Mouse (Mus musculus): ENCODE data around the gene Hoxc6. TPM values are rescaled to one million over a fixed set of nuclear protein-coding genes. Genes with fewer than 3 reads are reported as not detected.

Hoxc6 gene
- total RNA-seq (2017), result not detected in 2 replicates

DNA sequence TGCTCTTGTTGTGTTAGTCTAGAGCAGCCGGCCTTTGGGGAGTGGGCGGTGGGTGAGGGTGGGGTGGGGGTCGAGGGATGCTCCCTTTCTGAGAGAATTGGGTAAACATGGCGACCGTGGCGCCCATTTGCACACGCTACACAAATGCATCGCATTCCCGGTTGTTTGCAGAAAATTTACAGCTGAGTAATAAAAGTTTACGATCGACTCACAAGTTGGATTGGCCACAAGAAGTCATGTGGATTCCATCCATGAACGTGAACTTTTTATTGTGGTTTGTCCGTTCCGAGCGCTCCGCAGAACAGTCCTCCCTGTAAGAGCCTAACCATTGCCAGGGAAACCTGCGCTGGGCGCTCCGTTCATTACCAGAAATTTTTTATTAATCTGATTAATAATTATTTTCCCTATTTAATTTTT lies at the start of gene Hoxc6:
Hoxc6 (plus strand) TSS at position 319 of the 417 bp plus-strand sequence.
- ATAC-seq (replicated peaks; ENCODE audit: low read depth, poor library complexity, severe bottlenecking), result no peak

- ATAC-seq (replicated peaks; ENCODE audit: low read depth, poor library complexity, severe bottlenecking), result no peak
Observed at GRCm38 (mm10) chr15:102948842-102949241, 49.2 kb upstream of the Hoxc6 start.

GRCm38 (mm10) chr15:102949696-102950095 lies 48.4 kb upstream of the Hoxc6 start:
- no peak for ATAC-seq (replicated peaks; ENCODE audit: low read depth, poor library complexity, severe bottlenecking)

DNA sequence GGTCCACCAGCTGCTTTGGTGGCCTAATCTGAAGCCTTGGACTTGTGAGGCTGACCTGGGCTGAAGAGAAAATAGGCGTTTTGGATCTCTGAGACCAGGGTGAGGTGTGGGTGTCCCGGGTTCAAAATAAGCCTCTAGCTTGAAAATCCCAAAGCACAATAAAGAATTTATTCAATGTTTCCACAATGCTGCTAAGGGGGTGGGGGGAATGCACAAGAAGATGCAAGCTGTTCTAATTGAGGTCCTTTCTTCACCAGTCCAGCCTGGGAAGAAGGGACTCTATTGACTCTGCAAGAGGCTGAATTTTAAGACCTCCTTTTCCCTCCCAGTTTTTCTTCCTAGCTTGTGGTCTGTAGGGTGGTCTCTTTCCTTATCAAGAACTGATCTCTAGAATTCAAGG lies 47.2 kb upstream of the Hoxc6 start:
- ATAC-seq (replicated peaks; ENCODE audit: low read depth, poor library complexity, severe bottlenecking), result no peak

DNA sequence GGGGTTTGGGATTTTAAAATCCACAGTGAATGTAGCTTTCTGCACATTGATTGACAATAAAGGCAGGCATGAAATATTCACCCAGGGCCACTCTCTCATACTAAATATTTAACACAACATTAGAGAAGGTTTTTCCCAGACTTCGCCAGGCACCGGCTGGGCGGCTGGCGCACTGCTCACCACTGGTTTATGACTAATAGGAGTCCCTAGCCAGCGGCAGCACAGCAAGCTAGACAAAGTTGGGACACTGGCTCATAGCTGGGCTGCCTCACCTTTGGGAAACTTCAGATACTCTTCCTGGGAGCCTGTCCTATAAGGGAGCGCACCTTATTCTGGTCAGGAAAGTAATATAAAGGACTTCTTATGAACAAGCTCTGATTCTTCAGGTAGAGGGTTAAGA lies 44.5 kb upstream of the Hoxc6 start:
- ATAC-seq (replicated peaks; ENCODE audit: low read depth, poor library complexity, severe bottlenecking), result no peak

GRCm38 (mm10) chr15:102954192-102955006 lies 43.7 kb upstream of the Hoxc6 start, which contains the start of gene Hoxc11:
Gene Hoxc11, plus strand, starts transcription at chr15:102954427.
- ATAC-seq (replicated peaks; ENCODE audit: low read depth, poor library complexity, severe bottlenecking), result peak; percentile 22; the same call in 1 of the 2 replicates

- ATAC-seq (replicated peaks; ENCODE audit: low read depth, poor library complexity, severe bottlenecking), result no peak
Observed at GRCm38 (mm10) chr15:102955007-102955382, 43.1 kb upstream of the Hoxc6 start.

DNA sequence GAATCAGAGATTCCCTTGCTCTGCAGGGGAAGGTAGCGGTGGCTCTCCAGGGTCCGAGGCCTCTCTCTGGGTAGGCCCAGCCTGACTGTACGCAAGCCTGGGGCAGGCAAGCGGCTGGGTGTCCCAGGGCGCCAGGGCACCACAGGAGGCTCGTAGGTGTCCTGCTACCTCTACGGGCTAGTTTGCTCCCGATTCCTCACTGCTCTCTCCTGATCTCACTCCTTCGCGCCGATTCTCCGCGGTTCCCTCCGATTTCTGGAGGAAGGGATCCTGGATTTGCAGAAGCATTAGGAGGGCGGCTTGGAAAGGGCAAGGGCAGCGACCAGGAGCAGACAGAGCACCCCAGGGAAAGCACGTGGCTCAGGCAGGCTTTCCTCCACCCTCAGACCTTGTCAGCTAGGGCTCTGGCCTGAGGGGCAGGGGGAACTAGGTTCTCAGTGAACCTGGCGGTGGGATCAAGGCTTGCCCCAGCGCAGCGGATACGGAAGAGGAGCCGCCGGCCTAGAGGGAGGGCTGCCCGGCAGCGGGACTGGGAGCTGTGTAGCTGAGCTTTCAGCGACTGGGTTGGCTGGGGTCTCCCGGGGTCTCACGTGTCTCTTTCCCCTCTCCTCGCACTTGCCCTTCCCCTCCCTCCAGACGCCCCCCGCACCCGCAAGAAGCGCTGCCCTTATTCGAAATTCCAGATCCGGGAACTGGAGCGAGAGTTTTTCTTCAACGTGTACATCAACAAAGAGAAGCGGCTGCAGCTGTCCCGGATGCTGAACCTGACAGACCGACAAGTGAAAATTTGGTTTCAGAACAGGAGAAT lies 42.0 kb upstream of the Hoxc6 start:
- ATAC-seq (replicated peaks; ENCODE audit: low read depth, poor library complexity, severe bottlenecking), result no peak

DNA sequence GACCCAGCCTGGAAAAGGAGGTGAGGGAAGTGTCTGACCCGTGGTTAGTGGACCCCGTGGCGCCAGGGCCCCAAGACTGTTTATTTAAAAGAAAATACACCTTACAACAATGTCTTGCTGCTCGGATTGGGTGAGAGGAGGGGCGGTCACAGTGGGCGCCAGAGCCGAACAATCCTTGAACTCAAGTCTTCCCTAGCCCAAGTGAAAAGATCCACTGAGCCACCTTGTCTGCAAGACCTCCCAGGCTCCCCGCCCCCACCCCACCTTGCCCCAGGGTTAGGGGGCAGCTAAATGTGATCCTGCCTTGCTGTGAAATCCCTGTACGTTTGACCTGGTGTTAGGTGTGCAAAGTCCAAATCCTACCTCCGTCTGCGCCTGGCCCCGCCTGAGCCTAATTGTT lies 41.2 kb upstream of the Hoxc6 start:
- ATAC-seq (replicated peaks; ENCODE audit: low read depth, poor library complexity, severe bottlenecking), result no peak

DNA sequence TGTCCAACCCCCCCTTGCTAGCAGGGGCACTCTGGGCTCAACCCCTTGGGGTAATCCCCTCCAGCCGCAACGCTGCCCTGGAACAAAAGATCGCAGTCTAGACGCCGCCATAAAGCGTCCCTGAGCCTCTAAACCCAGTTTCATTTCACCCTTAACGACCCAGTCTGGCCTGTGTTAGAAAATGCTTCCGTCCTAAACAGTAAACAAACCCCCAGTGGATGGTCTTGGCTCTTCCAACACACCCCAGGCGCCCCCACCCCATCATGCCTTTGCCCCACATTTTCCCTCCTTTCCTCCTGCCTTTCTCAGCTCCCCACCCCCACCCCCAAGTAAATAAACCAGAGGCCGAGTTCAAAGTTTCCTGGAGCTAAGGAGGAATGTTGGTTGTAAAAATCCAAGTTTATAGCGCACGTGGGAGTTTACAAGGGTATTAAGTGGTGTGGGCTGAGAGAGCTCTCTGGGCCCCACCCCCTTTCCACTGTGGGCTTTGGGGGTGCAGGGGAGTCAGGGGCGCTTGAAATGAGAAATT lies 38.3 kb upstream of the Hoxc6 start:
- ATAC-seq (replicated peaks; ENCODE audit: low read depth, poor library complexity, severe bottlenecking), result no peak

DNA sequence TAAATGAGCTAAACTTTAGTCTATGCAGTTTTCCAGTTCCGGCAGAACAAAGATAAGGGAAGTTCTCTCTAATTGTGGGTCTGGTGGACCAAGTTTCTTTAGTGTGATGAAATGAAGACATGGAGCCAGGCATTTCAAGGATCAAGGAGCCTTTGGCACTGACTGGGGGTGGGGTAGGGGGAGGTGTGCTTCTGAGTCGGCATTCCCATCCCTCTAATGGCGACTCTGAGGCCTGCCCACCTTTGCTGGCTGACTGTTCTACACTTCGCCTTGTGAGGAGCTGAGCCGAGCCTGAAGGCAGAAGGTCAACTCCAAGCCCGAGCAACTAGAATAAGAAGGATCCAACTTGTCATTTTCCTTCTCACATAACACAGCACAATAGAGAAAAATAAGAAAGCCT lies 36.3 kb upstream of the Hoxc6 start:
- no peak for ATAC-seq (replicated peaks; ENCODE audit: low read depth, poor library complexity, severe bottlenecking)

- no peak for ATAC-seq (replicated peaks; ENCODE audit: low read depth, poor library complexity, severe bottlenecking)
Observed at GRCm38 (mm10) chr15:102962492-102962891, 35.6 kb upstream of the Hoxc6 start.

DNA sequence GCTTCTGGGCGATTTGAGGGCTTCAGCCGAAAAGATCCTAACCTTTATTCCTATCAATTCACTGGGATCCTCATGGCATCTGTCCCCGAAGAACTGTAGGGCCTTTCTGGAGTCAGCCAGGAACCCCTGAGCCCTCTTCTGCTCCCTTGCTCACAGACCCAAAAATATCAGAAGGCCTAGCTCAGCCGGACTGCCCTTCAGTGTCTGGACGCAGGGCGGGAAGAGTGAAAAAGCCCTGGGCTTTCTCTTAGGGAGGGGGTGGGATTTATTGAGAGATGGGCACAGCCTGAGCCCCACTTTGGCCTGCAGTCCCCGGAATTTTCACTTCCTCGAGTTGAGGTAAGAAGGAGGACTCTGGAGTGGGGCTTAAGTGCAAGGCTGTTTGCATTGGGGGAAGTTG lies 34.8 kb upstream of the Hoxc6 start:
- ATAC-seq (replicated peaks; ENCODE audit: low read depth, poor library complexity, severe bottlenecking), result no peak

DNA sequence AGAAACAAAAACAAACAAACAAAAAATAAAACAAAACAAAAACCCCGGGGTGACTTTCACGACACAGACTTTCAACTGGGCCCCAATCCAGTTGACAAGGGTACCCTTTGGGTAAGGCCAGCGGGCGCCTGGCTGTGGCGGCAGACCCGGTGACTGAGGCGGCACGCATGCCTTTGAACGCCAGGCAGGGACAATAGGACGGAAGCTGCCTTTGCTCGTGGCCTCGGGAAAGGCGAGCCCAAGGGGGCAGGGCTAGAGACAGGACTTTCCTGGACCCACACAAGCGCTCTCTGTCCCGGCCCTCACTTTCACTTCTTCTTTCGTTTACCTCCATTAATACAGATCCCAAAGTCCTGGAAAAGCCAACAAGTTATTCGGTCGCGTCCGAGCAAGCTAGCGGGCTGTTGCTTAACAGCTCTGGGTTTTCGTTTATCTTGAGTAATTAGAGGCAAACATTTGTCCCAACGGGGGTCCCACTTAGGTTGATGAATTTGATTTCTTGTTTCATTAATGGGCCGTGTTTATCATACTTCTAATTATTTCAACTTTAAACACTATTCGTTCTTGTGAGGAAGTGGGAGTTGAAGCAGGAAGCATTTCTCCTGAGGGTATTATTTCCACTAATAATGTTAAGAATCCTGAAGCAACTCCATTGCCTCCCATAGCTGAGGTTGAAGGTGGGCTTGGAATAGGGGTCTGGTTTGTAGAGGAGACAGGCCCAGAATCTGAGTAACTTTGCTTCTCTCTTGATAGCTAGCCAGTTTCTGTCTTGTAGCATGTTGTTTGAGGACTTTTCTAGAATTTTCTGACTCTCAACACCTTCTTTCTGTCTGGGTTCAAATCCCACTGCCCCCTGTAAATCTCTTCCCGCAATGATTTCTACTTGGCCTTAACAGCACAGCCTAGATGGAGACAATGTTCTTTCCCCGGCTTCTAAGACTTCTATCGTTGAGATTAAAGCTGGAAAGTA lies 34.1 kb upstream of the Hoxc6 start:
- 0 out of 2 replicates have a peak, but pooled peaks have one; percentile 34 for ATAC-seq (replicated peaks; ENCODE audit: low read depth, poor library complexity, severe bottlenecking)

DNA sequence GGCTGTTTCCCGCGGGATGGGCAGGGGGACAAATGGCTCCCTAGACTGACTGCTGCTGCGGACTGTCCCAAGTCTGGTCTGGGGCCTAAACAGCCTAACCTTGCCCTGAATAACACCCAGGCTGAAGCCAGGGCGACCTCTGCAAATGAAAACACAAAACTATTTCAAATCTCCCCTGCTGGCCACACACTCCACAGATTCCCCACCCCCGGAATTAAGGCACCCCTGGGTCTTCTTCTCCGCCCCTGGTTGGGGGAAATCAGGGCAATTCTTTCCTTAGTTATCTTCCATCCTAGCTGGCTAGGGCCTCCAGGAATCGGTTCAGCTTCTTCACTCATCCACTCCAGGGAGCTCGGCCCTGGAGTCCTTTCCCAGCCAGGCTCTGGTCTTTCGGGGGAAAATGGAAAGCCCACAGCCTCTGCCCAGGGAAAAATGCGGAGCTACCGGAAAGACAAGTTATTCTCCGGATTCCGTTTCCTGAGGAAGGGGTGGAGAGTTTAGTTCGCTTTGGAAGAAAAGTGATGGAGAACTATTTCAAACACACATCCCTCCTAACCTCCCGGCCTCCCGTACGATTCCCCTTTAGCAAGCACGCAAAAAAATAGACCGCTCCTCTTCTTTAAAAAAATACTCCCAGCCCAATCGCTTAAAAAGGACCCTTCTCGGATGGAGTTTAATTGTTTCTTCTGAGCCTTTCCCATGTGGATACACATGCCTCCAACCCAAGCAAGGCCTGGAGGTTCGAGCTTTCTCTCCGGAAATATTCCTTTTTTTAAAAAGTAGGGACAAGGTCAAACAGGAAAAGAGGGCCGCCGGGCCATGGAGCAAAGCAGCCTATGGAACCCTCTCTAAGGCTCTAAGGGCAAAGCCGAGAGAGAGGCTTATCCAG lies 32.8 kb upstream of the Hoxc6 start:
- ATAC-seq (replicated peaks; ENCODE audit: low read depth, poor library complexity, severe bottlenecking), result no peak

- peak; percentile 66 for ATAC-seq (replicated peaks; ENCODE audit: low read depth, poor library complexity, severe bottlenecking)
Observed at GRCm38 (mm10) chr15:102965892-102966775, 31.9 kb upstream of the Hoxc6 start.

DNA sequence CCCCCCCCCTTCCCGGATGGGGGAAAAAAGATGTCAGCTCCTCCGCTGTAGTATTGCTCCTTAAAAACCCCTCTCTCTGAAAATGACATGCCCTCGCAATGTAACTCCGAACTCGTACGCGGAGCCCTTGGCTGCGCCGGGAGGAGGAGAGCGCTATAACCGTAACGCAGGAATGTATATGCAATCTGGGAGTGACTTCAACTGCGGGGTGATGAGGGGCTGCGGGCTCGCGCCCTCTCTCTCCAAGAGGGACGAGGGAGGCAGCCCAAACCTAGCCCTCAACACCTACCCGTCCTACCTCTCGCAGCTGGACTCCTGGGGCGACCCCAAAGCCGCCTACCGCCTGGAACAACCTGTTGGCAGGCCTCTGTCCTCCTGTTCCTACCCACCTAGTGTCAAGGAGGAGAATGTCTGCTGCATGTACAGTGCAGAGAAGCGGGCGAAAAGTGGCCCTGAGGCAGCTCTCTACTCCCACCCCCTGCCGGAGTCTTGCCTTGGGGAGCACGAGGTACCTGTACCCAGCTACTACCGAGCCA lies 31.2 kb upstream of the Hoxc6 start, which contains the start of gene Hoxc10:
Hoxc10 (plus strand) TSS at position 21 of the 536 bp plus-strand sequence.
- no peak for ATAC-seq (replicated peaks; ENCODE audit: low read depth, poor library complexity, severe bottlenecking)

DNA sequence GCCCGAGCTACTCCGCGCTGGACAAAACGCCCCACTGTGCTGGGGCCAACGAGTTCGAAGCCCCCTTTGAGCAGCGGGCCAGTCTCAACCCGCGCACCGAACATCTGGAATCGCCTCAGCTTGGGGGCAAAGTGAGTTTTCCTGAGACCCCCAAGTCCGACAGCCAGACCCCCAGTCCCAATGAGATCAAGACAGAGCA lies 30.8 kb upstream of the Hoxc6 start, which contains the start of gene Hoxc5:
Hoxc5 (plus strand) TSS at position 132 of the 199 bp plus-strand sequence.
- ATAC-seq (replicated peaks; ENCODE audit: low read depth, poor library complexity, severe bottlenecking), result no peak

All from common myeloid progenitor, adult 5-6 weeks (primary cell).